Comparison of ENCODE assay signal across 22 mouse cellular contexts in the genomic region with DNA sequence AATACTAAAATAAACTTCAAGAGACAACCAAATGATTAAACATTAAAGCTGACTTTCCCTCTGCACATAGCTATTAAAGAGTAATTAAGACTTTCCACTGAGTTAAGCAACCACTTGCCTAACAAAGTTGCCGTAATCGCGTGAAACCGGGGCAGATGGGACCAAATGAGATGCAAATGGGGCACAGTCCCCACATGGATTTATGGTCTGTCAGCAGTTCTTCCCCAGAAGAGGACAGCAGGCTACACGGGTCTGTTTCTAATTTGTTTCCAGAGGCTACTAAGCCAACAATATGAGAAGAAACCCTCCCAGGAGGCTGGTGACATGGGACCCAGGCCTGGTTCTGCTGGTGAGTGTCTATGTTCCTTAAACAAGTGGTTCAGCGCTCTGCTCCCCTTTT. TPM values are rescaled to one million over a fixed set of nuclear protein-coding genes. Genes with fewer than 3 reads are reported as not detected.
DNase-seq lines count a peak whose midpoint lies in the region; ATAC-seq and TF ChIP-seq lines count a peak whose summit lies in the region.
"Had no signal": no experiment of that assay in that cellular context is flagged by ENCODE, and none has a peak within 500 bp of the region (broad histone marks: within the 10 kb centered on the region; RNA-seq: fewer than 3 reads in every experiment).

No protein-coding gene starts in this region.

- no peaks in the 10 kb centered on the region for H3K36me3 ChIP-seq in forebrain, postnatal 0 days (ENCODE audit: insufficient read depth)
- no peaks in the 10 kb centered on the region for H3K36me3 ChIP-seq in forebrain, embryonic 12.5 days (replicated peaks)
- no peaks in the 10 kb centered on the region for H3K36me3 ChIP-seq in kidney, embryonic 14.5 days (ENCODE audit: control insufficient read depth, insufficient read depth, low read length)
- 0 out of 2 replicates have a peak, but pooled peaks cover 2% of the 10 kb centered on the region for H3K36me3 ChIP-seq in neural tube, embryonic 15.5 days
- H3K36me3 ChIP-seq: heart, embryonic 15.5 days had no signal

- no peak overlapping the region for H3K4me2 ChIP-seq in forebrain, postnatal 0 days (ENCODE audit: low read depth)
- no peak overlapping the region for H3K4me2 ChIP-seq in forebrain, embryonic 12.5 days
- no peak overlapping the region for H3K4me2 ChIP-seq in kidney, embryonic 14.5 days (replicated peaks; ENCODE audit: low read depth, low read length)
- H3K4me2 ChIP-seq in neural tube, embryonic 15.5 days, result no peak overlapping the region
- H3K4me2 ChIP-seq: heart, embryonic 15.5 days; midbrain, embryonic 13.5 days had no signal

- peak overlapping the region; percentile 35; the same call in 1 of the 2 replicates for H3K27ac ChIP-seq in forebrain, postnatal 0 days (ENCODE audit: low read depth, low read length)
- H3K27ac ChIP-seq in forebrain, embryonic 12.5 days, result no peak overlapping the region
- H3K27ac ChIP-seq in kidney, embryonic 14.5 days (ENCODE audit: low read depth, low read length), result no peak overlapping the region
- H3K27ac ChIP-seq in neural tube, embryonic 15.5 days (replicated peaks), result no peak overlapping the region
- H3K27ac ChIP-seq: heart, embryonic 15.5 days; layer of hippocampus, adult 2 months; midbrain, embryonic 13.5 days; stomach, postnatal 0 days had no signal

- 0 out of 2 replicates have a peak, but pooled peaks cover 2% of the 10 kb centered on the region for H3K9me3 ChIP-seq in forebrain, postnatal 0 days (ENCODE audit: low read length)
- peaks cover 3% of the 10 kb centered on the region for H3K9me3 ChIP-seq in forebrain, embryonic 12.5 days
- peaks cover 3% of the 10 kb centered on the region for H3K9me3 ChIP-seq in kidney, embryonic 14.5 days (ENCODE audit: control insufficient read depth, low read length)
- H3K9me3 ChIP-seq in neural tube, embryonic 15.5 days (replicated peaks), result no peaks in the 10 kb centered on the region; the same call in 1 of the 2 replicates
- H3K9me3 ChIP-seq: heart, embryonic 15.5 days had no signal

- H3K4me1 ChIP-seq in forebrain, postnatal 0 days (ENCODE audit: insufficient read depth), result peaks cover 4% of the 10 kb centered on the region; the same call in 1 of the 2 replicates
- peaks cover 19% of the 10 kb centered on the region for H3K4me1 ChIP-seq in forebrain, embryonic 12.5 days
- peaks cover 23% of the 10 kb centered on the region for H3K4me1 ChIP-seq in kidney, embryonic 14.5 days (ENCODE audit: control insufficient read depth, insufficient read depth, low read length)
- peaks cover 48% of the 10 kb centered on the region for H3K4me1 ChIP-seq in neural tube, embryonic 15.5 days

- TF ChIP-seq CTCF in forebrain, postnatal 0 days (IDR thresholded peaks at IDR 0.05; ENCODE audit: low read depth), result no peak

- H3K9ac ChIP-seq in forebrain, postnatal 0 days, result no peak overlapping the region
- H3K9ac ChIP-seq in forebrain, embryonic 12.5 days, result no peak overlapping the region
- H3K9ac ChIP-seq in kidney, embryonic 14.5 days (ENCODE audit: low read depth, low read length), result no peak overlapping the region
- H3K9ac ChIP-seq in neural tube, embryonic 15.5 days (replicated peaks), result no peak overlapping the region
- H3K9ac ChIP-seq: heart, embryonic 15.5 days; midbrain, embryonic 13.5 days had no signal

- no peaks in the 10 kb centered on the region for H3K27me3 ChIP-seq in forebrain, postnatal 0 days (ENCODE audit: insufficient read depth, low read length)
- no peaks in the 10 kb centered on the region for H3K27me3 ChIP-seq in forebrain, embryonic 12.5 days
- H3K27me3 ChIP-seq in kidney, embryonic 14.5 days (ENCODE audit: control insufficient read depth, insufficient read depth, low read length), result no peaks in the 10 kb centered on the region
- H3K27me3 ChIP-seq in neural tube, embryonic 15.5 days (replicated peaks), result no peaks in the 10 kb centered on the region
- H3K27me3 ChIP-seq: heart, embryonic 15.5 days; midbrain, embryonic 13.5 days had no signal

- ATAC-seq in forebrain, postnatal 0 days, result peak; percentile 41; the same call in 1 of the 2 replicates
- no peak for ATAC-seq in forebrain, embryonic 12.5 days (ENCODE audit: low FRiP score)
- ATAC-seq in kidney, embryonic 14.5 days (ENCODE audit: low FRiP score, low TSS enrichment), result no peak
- ATAC-seq in neural tube, embryonic 15.5 days (ENCODE audit: low FRiP score), result peak; percentile 37; the same call in 1 of the 2 replicates
- ATAC-seq: midbrain, embryonic 13.5 days had no signal

- H3K4me3 ChIP-seq in forebrain, postnatal 0 days (ENCODE audit: low read depth, low read length), result no peak overlapping the region
- no peak overlapping the region for H3K4me3 ChIP-seq in forebrain, embryonic 12.5 days (replicated peaks)
- H3K4me3 ChIP-seq in kidney, embryonic 14.5 days (ENCODE audit: low read length), result no peak overlapping the region
- no peak overlapping the region for H3K4me3 ChIP-seq in neural tube, embryonic 15.5 days (replicated peaks)
- H3K4me3 ChIP-seq: heart, embryonic 15.5 days; layer of hippocampus, adult 2 months; midbrain, embryonic 13.5 days had no signal

- WGBS in forebrain, postnatal 0 days, result 50% methylated on average over 6 of the region's 6 CpGs
- 74% methylated on average over 6 of the region's 6 CpGs for WGBS in forebrain, embryonic 12.5 days
- WGBS in kidney, embryonic 14.5 days, result 53% methylated on average over 6 of the region's 6 CpGs
- WGBS in neural tube, embryonic 15.5 days, result 28% methylated on average over 6 of the region's 6 CpGs

- peak; percentile 47 for DNase-seq in forebrain, postnatal 0 days
- DNase-seq in kidney, adult 9 months, result peak; percentile 31
- peak; percentile 50 for DNase-seq in embryo, embryonic 10.5 days (ENCODE audit: low spot score)
- DNase-seq in urinary bladder, postnatal 36 days (ENCODE audit: low spot score in 2 of 2), result no peak
- DNase-seq: adrenal gland, postnatal 36 days; cerebellum, adult 11 months; cerebellum, postnatal 10 days; heart, postnatal 36 days; kidney, adult 18-20 months; kidney, postnatal 25 days; right cerebral cortex, postnatal 14 days; thymus, adult 2 months; thymus, postnatal 4 days had no signal

RNA-seq across cellular contexts. Expression of gene Mb21d2, which starts 34.6 kb away (rescaled TPM):
- 45.3 and 47.0 TPM in 2 replicates for total RNA-seq in forebrain, postnatal 0 days (2014; rRNA removed)
- polyA plus RNA-seq in forebrain, postnatal 0 days (2015; fragmentation: Nextera tagmentation; extraction: Ambion mirVana), result 15.2 and 15.8 TPM in 2 replicates
- 5.8 and 6.6 TPM in 2 replicates for polyA plus RNA-seq in forebrain, embryonic 12.5 days (2016; fragmentation: Nextera tagmentation; extraction: Ambion mirVana)
- 6.3 and 9.4 TPM in 2 replicates for polyA plus RNA-seq in kidney, embryonic 14.5 days (2014; fragmentation: Nextera tagmentation; extraction: Ambion mirVana)
- polyA plus RNA-seq in neural tube, embryonic 15.5 days (2015; fragmentation: Nextera tagmentation; extraction: Ambion mirVana), result 17.5 and 21.4 TPM in 2 replicates
- total RNA-seq: megakaryocyte progenitor cell, adult 5-6 weeks; neutrophil, adult 5-6 weeks had no signal

Comparison
In these comparisons a context has a peak if more than half of its experiments do, and no peak if none do; other contexts are left out.
1. ATAC-seq: peak in forebrain, postnatal 0 days (single experiment) and neural tube, embryonic 15.5 days (single experiment); none in forebrain, embryonic 12.5 days (single experiment) and kidney, embryonic 14.5 days (single experiment).
2. DNase-seq: peak in forebrain, postnatal 0 days (single experiment), kidney, adult 9 months (single experiment) and embryo, embryonic 10.5 days (single experiment); none in urinary bladder, postnatal 36 days (0 of 2).